Mouse (Mus musculus) liver, adult 2 months (tissue): ENCODE data around the gene Dixdc1. TPM values are rescaled to one million over a fixed set of nuclear protein-coding genes. Genes with fewer than 3 reads are reported as not detected.

ENCODE experiments used
- DNase-seq: peaks from one replicate; pipeline ENCODE4 v3.0.0-alpha.2; 2011; ENCODE audit warnings: low read depth, low spot score; ENCODE audit errors: extremely low read depth
- H3K27ac ChIP-seq: fragments of 200-500 bp; replicated peaks from 2 replicates; pipeline ENCODE4 v1.5.1; 2012; ENCODE audit warnings: low read depth, mild to moderate bottlenecking, control low read depth, inconsistent platforms, low read length; ENCODE audit not compliant: insufficient read depth
- H3K27me3 ChIP-seq: fragments of 200-500 bp; 2 replicates; pipeline ENCODE4 v1.6.1; 2012; ENCODE audit warnings: mild to moderate bottlenecking, moderate library complexity, low read length, inconsistent platforms; ENCODE audit not compliant: control insufficient read depth, insufficient read depth
- H3K36me3 ChIP-seq: fragments of 200-500 bp; 2 replicates; pipeline ENCODE4 v1.6.1; 2012; ENCODE audit warnings: low read length, inconsistent platforms; ENCODE audit not compliant: control insufficient read depth, insufficient read depth
- H3K4me1 ChIP-seq: fragments of 200-500 bp; 2 replicates; pipeline ENCODE4 v1.6.1; 2011; ENCODE audit warnings: low read length; ENCODE audit not compliant: control insufficient read depth, insufficient read depth
- H3K4me3 ChIP-seq: fragments of 200-500 bp; 2 replicates; pipeline ENCODE4 v1.5.1; 2011; ENCODE audit warnings: low read depth, mild to moderate bottlenecking, control low read depth, low read length, moderate library complexity; ENCODE audit not compliant: insufficient read depth
- H3K79me2 ChIP-seq: fragments of 200-500 bp; 2 replicates; pipeline ENCODE4 v1.6.1; 2012; ENCODE audit warnings: inconsistent platforms, mild to moderate bottlenecking, low read length, moderate library complexity; ENCODE audit not compliant: control insufficient read depth, insufficient read depth
- H3K9ac ChIP-seq: fragments of 200-500 bp; 2 replicates; pipeline ENCODE4 v1.6.1; 2012; ENCODE audit warnings: low read depth, mild to moderate bottlenecking, control low read depth, inconsistent platforms, low read length
- CTCF ChIP-seq: fragments of 200-500 bp; IDR thresholded peaks from 2 replicates; pipeline ENCODE4 v1.5.1; 2011; ENCODE audit warnings: low read depth, low read length, control low read depth
- POLR2A ChIP-seq: fragments of 200-500 bp; IDR thresholded peaks from 2 replicates; pipeline ENCODE4 v1.6.1; 2011; ENCODE audit warnings: low read length, control low read depth; ENCODE audit not compliant: insufficient read depth; ENCODE audit errors: extremely low read depth
- WGBS: fragments of 180-500 bp; shearing (Covaris S2); methylation state at CpG from one replicate; pipeline ENCODE4 v1.1.7; 2018; 5-methylcytosine and 5-hydroxymethylcytosine counted together
- polyA plus RNA-seq: library from polyadenylated mRNA; depleted of rRNA; stranded (reverse); fragments of >200 nt; gene quantifications from 2 replicates; pipeline ENCODE4 v1.2.3, GENCODE M21; 2012
- total RNA-seq: library from RNA; depleted of rRNA; stranded (reverse); fragments of >200 nt; gene quantifications from 2 replicates; pipeline ENCODE4 v1.2.3, GENCODE M21; 2014

The Dixdc1 gene
- total and polyA plus RNA-seq, 2 experiments, result 3.7 to 22.8 TPM

GRCm38 (mm10) chr9:50704907-50705306, 34.4 kb downstream of the Dixdc1 start:
- H3K36me3 ChIP-seq, result no peaks in the 10 kb centered on the region
- no peak for DNase-seq

GRCm38 (mm10) chr9:50700921-50701691, 38.2 kb downstream of the Dixdc1 start:
- WGBS, result 14% methylated on average over 11 of the region's 11 CpGs
- H3K79me2 ChIP-seq, result peaks cover 3% of the 10 kb centered on the region; the same call in 1 of the 2 replicates
- peak overlapping the region; percentile 96 for H3K27ac ChIP-seq
- H3K4me1 ChIP-seq, result peaks cover 19% of the 10 kb centered on the region
- peak overlapping the region; percentile 52 for H3K9ac ChIP-seq
- H3K27me3 ChIP-seq, result no peaks in the 10 kb centered on the region
- 0 out of 2 replicates have a peak, but pooled peaks have one; percentile 12 for TF ChIP-seq CTCF
- no peak for TF ChIP-seq POLR2A
- peak; percentile 99 for DNase-seq
- no peaks in the 10 kb centered on the region for H3K36me3 ChIP-seq
- no peak overlapping the region for H3K4me3 ChIP-seq

More at GRCm38 (mm10) chr9:50704907-50705306, 34.4 kb downstream of the Dixdc1 start:
- TF ChIP-seq POLR2A (no peak), CTCF (no peak)
- Histone ChIP-seq H3K9ac (no peak overlapping the region), H3K27me3 (no peaks in the 10 kb centered on the region), H3K27ac (no peak overlapping the region), H3K79me2 (no peaks in the 10 kb centered on the region), H3K4me1 (peaks cover 12% of the 10 kb centered on the region), H3K4me3 (no peak overlapping the region)
- 80% methylated on average over 6 of the region's 6 CpGs for WGBS

- H3K27me3 ChIP-seq, result no peaks in the 10 kb centered on the region
- H3K4me1 ChIP-seq, result peaks cover 21% of the 10 kb centered on the region
- TF ChIP-seq POLR2A (0 out of 2 replicates have a peak, but pooled peaks have one; percentile 23), CTCF (no peak)
- H3K27ac ChIP-seq, result peak overlapping the region; percentile 56
- H3K9ac ChIP-seq, result peak overlapping the region; percentile 75
- no peaks in the 10 kb centered on the region for H3K36me3 ChIP-seq
- H3K79me2 ChIP-seq, result peaks cover 3% of the 10 kb centered on the region; the same call in 1 of the 2 replicates
- peak overlapping the region; percentile 63 for H3K4me3 ChIP-seq
- peak; percentile 58 for DNase-seq
- WGBS, result 1% methylated on average over 66 of the region's 70 CpGs
Measured at GRCm38 (mm10) chr9:50698418-50699409, 40.6 kb downstream of the Dixdc1 start.

GRCm38 (mm10) chr9:50697706-50698041, 41.6 kb downstream of the Dixdc1 start:
- Histone ChIP-seq H3K9ac (peak overlapping the region; percentile 49), H3K27me3 (no peaks in the 10 kb centered on the region), H3K27ac (0 out of 2 replicates have a peak overlapping the region, but pooled peaks have one; percentile 47), H3K79me2 (peaks cover 3% of the 10 kb centered on the region; the same call in 1 of the 2 replicates), H3K36me3 (no peaks in the 10 kb centered on the region), H3K4me1 (peaks cover 21% of the 10 kb centered on the region), H3K4me3 (peak overlapping the region; percentile 23; the same call in 1 of the 2 replicates)
- TF ChIP-seq CTCF (no peak), POLR2A (no peak)
- peak; percentile 80 for DNase-seq
- WGBS, result 2% methylated on average over 12 of the region's 12 CpGs

GRCm38 (mm10) chr9:50696851-50697705, 42.2 kb downstream of the Dixdc1 start:
- Histone ChIP-seq H3K27ac (no peak overlapping the region), H3K4me1 (peaks cover 23% of the 10 kb centered on the region), H3K79me2 (peaks cover 3% of the 10 kb centered on the region; the same call in 1 of the 2 replicates), H3K36me3 (no peaks in the 10 kb centered on the region), H3K27me3 (no peaks in the 10 kb centered on the region), H3K9ac (no peak overlapping the region), H3K4me3 (no peak overlapping the region)
- TF ChIP-seq CTCF (no peak), POLR2A (no peak)
- no peak for DNase-seq
- 73% methylated on average over 12 of the region's 12 CpGs for WGBS
